Mouse (Mus musculus): Measurements from ENCODE around the gene Gm28230. TPM values are rescaled to one million over a fixed set of nuclear protein-coding genes. Genes with fewer than 3 reads are reported as not detected.

Gm28230 gene
- total RNA-seq, 4 experiments from 2014 or later: 1.3 to 3.6 (median 3.2) TPM

GRCm38 (mm10) chr2:74691022-74691951 lies 35.2 kb upstream of the Gm28230 start, which contains the start of gene Hoxd10:
Gene Hoxd10 (plus strand): TSS chr2:74691924.
- peak; percentile 55 for DNase-seq

DNA sequence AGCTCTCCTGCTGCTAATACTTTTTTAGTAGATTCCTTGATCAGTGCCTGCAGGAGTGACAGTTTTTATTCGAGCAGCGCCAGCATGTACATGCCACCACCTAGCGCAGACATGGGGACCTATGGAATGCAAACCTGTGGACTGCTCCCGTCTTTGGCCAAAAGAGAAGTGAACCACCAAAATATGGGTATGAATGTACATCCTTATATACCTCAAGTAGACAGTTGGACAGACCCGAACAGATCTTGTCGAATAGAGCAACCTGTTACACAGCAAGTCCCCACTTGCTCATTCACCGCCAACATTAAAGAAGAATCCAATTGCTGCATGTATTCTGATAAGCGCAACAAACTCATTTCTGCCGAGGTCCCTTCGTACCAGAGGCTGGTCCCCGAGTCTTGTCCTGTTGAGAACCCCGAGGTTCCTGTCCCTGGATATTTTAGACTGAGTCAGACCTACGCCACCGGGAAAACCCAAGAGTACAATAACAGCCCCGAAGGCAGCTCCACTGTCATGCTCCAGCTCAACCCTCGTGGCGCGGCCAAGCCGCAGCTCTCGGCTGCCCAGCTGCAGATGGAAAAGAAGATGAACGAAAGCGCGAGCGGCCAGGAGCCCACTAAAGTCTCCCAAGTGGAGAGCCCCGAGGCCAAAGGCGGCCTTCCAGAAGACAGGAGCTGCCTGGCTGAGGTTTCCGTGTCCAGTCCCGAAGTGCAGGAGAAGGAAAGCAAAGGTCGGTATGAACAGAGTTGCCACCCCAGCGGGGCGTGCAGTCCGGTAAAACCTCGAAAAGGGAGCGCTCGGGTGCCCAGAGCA lies 34.3 kb upstream of the Gm28230 start:
- DNase-seq: no peak

GRCm38 (mm10) chr2:74692808-74693431 lies 33.6 kb upstream of the Gm28230 start:
- no peak for DNase-seq

- no peak for DNase-seq
These were observed 33.1 kb upstream of the Gm28230 start for GRCm38 (mm10) chr2:74693432-74693827.

GRCm38 (mm10) chr2:74694066-74694465 lies 32.5 kb upstream of the Gm28230 start:
- DNase-seq: no peak

DNA sequence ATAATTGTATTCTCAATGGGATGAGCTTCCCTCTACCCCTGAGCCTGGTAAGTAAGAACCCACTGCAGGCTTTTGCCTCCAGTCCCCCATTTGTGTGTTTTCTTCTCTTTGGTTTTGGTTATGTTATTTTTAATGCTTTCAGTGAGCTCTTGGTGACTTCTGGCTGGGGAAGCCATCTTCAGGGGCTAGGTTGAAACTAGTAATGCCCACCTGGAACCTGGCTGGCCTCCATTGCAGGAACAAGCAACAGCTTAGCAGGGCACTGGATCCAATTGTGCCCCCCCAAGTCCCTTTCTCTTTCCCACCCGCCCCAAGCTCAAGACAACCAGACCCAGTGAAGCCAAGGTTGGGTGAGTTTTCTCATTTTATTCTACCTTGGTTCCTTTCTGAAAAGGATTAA lies 31.1 kb upstream of the Gm28230 start:
- DNase-seq: no peak

DNA sequence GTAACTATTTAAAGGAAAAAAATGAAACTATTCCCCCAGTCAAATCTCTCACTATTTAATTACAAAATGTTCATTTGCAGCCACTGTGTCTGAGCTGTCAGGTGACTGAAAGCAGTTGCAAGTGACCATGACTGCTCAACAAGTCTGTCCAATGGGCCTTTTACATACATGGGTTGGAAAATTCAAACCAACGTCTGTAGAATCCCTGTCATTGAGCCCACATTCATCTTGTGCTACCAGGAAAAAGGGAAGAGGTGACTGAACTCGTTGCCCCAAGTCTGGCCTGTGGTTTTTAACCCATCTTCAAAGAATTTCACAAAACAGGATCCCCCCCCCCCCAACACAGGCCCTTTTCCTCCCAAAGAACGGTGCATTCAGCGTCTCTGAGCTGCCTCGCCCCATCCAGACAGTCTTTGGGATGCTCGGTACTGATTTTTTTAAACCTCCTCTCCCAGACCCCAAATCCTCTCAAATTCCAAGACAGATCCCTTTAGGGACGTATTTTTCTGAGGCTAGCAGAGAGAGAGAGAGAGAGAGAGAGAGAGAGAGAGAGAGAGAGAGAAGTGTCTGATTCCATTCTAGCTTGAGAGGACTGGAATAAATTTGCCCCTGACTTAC lies 30.6 kb upstream of the Gm28230 start:
- DNase-seq: no peak

GRCm38 (mm10) chr2:74696442-74697335 lies 29.8 kb upstream of the Gm28230 start:
- DNase-seq: no peak

DNA sequence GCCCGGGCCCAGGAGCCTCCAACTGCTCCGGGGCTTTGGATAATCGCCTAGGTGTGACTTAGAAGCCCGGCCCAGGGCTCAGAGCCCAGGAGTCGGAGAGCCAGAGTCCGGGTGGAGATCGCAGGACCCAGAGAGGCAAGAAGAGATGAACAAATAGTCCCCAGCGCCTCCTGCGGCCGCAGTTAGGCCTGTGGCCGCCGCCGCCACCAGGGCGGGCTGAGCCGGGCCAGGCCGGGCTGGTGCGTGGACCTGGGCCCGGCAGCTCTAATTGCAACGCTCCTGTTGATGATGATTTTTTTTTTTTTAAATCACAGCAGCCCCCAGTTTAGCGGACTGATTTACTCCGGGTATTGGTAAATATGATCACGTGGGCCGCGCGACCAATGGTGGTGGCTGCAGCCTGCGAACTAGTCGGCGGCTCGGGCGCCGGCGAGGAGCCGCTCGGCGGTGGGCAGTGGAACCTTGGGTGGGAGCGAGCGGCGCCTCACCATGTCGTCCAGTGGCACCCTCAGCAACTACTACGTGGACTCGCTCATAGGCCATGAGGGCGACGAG lies 28.9 kb upstream of the Gm28230 start, which contains the start of gene Hoxd9:
Gene Hoxd9, plus strand, starts transcription at position 161 of the 555 bp plus-strand sequence.
- DNase-seq: peak; percentile 60

DNA sequence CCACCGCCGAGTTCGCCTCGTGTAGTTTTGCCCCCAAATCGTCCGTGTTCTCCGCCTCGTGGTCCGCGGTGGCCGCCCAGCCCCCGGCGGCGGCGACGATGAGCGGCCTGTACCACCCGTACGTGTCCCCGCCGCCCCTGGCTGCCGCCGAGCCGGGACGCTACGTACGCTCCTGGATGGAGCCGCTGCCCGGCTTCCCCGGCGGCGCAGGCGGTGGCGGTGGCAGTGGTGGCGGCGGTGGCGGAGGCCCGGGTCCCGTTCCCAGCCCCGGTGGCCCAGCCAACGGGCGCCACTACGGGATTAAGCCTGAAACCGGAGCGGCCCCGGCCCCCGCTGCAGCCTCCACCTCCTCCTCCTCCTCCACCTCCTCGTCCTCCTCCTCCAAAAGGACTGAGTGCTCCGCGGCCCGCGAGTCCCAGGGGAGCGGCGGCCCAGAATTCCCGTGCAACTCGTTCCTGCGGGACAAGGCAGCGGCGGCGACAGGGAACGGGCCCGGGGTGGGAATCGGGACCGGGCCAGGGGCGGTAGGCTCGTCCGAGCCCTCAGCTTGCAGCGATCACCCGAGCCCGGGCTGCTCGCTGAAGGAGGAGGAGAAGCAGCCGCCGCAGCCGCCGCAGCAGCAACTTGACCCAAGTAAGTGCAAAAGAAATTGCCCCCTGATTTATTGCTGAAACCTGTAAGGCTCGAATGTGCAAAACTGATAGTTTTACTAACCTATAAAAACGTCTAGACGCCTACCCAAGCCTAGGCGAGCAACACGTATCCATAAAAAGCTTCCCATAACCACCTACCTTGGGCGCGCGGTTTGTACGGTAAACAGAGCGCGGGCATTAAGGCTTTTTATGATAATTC lies 28.1 kb upstream of the Gm28230 start:
- no peak for DNase-seq

- DNase-seq: no peak
These were observed 27.5 kb upstream of the Gm28230 start for GRCm38 (mm10) chr2:74699053-74699430.

DNA sequence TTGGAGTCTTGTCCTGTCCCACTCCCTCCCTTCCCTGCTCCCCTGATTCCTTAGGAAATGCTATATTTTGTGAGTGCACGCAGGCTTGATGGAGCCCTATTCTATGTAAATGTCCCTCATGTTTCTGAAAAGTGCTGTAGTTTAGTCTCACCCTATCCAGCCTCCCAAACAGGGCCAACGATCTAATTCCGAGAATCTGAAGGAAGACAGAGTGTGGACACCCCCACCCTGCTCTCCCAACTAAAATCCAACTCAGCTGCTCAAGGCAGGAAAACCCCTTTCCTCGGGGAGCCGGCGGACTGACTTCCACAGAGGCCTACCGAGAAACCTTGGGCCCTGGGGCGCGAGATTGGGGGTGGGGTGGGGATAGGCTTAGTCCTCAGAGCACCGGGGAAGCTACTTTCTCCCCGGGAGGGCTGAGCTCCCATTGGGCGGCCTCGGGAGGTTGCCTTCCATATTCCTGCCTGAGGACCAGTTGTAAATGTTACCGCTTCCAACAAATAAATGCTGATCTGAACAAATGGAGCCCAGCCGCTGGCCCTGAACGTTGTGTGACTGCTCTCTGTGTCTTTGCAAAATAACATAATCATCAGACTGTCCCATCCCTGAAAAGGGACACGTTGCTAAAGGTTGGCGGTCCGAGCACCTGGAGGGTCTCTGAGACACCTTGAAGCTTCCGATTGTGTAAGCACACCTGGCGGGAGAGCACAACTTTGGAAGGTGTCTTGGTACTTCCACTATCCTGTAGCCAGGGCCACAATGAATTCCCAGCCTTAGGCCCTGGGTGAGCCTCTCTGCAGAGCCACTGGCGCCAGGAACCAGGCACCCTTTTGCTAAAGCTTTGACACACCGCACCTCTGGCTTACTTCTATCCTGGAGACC lies 26.6 kb upstream of the Gm28230 start:
- no peak for DNase-seq

DNA sequence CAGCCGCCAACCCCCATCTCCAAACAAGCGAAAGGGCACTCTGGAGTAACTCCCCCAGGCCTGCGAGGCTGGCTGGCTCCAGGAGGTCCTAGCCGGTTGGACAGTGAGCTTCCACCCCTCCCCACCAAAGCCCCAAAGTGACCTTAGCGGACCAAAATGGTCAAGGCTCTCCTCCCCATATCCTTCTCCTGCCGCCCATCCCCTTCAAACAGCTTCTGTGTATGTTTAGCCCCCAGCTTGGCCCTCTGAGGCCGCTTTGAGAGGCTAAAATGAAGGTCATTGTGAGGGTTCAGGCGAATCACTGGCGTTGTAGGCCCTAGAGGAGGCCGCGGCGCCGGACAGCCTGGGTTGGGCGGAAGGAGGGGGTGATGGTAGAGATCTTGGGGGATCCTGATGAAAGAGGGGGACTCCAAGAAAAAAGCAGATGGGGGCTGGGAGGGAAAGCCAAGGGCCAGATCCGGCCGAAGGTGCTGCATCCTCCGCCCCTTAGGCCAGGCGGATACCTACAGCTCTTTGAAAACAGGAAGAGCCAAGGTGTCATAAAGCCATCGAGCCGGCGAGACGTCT lies 25.9 kb upstream of the Gm28230 start:
- DNase-seq: no peak

DNA sequence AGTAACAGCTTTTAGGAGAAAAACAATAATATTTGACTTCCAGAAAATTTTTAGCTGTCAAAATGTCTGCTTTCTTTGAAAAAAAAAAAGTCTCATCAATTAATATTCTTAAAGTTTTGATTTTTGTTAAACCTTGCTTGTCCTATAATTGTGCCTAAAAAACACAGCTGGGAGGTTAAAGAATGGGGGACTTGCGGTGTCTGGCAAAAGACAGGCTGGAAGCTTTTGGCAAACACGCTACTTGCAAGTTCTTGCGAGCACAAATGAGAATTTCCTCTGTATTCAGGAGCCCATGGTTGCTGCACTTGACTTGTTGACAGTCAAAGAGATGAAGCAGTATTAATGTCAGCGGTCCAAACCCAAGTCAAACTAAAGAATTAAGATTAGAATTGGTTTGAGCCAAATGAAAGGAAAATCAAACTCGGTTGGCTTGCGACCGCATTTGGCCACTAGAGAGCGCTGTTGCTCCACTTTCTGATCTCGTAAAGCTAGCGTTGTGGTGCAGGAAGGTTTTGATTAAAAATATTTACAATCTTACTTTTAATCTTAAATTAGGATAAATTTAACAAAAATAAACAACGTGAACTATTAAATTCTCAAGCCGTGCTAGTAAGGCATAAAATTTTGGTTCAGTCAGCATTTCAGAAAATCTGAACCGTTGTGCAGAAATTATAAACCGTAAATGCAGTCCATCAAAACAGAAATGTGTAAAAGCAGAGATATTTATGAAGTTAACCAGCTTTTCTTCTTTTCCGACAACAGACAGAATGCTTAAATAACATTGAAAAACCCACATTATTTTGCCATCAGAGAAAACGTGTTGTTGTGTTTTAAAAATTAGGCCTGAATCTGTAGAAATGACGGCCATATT lies 24.3 kb upstream of the Gm28230 start:
- peak; percentile 44 for DNase-seq

- no peak for DNase-seq
These were observed 23.7 kb upstream of the Gm28230 start for GRCm38 (mm10) chr2:74702820-74703219.

- no peak for DNase-seq
These were observed 23.2 kb upstream of the Gm28230 start for GRCm38 (mm10) chr2:74703317-74703716.

GRCm38 (mm10) chr2:74703720-74704392 lies 22.7 kb upstream of the Gm28230 start:
- no peak for DNase-seq
